Mouse (Mus musculus): ENCODE measurements around the gene Cngb1. TPM values are rescaled to one million over a fixed set of nuclear protein-coding genes. Genes with fewer than 3 reads are reported as not detected.
A peak's percentile ranks its signal among the peaks of the same experiment; 100 is the strongest.

Cngb1 gene
- 0.43 and 0.57 TPM in 2 replicates for polyA plus RNA-seq (2015; fragmentation: Nextera tagmentation; extraction: Ambion mirVana)

DNA sequence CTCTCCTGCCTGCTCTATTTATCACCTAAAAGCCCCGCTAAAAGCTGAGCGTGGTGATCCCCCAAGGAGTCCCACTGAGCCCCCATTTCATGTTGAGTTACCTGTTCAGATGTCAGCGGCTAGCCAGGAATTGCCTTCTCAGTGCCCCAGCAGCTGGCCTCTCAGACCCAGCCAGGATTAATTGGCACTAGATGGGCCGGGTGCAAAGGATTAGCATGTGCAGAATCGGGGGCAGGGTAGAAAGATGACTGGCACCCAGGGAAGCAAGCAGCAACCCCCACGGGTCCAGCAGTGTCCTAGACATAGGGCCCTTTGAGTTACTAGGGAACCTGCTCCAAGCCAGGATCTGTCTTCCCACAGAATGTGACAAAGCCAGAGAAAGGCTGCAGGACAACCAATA lies at the start of gene Cngb1:
Gene Cngb1, minus strand, starts transcription at position 155 of the 400 bp plus-strand sequence.
- ATAC-seq: no peak
- Histone ChIP-seq H3K9me3 (replicated peaks) (no peaks in the 10 kb centered on the region), H3K4me3 (no peak within 1 kb of the TSS), H3K27me3 (0 out of 2 replicates have a peak, but pooled peaks cover 2% of the 10 kb centered on the region), H3K9ac (no peak within 1 kb of the TSS), H3K27ac (no peak within 1 kb of the TSS), H3K4me2 (no peak within 1 kb of the TSS), H3K4me1 (peaks cover 11% of the 10 kb centered on the region), H3K36me3 (ENCODE audit: poor library complexity, severe bottlenecking) (no peaks in the 10 kb centered on the region)
- WGBS: 37% methylated on average over 6 of the region's 6 CpGs

DNA sequence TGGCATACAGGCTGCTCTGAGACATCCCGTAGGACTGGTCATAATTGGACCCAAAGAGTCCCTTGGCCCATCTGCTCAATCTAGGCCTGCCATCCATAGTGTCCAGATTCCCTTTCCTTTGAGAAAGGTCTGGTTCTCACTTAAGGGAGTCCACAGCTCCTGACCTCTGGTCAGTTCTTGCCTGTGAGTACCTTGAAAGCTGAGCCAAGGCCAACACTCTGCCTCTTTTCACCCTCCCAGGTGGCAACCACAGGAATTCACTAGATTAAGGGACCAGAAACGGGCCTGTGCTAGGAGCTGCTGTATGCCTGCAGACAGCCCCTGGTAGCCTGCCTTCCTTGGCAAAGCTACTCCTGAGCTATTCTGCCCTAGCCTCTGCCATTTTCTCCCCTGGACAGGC lies 48.2 kb upstream of the Cngb1 start:
- H3K9me3 ChIP-seq (replicated peaks): no peaks in the 10 kb centered on the region
- no peak for ATAC-seq
- peaks cover 53% of the 10 kb centered on the region for H3K4me1 ChIP-seq
- no peaks in the 10 kb centered on the region for H3K36me3 ChIP-seq (ENCODE audit: poor library complexity, severe bottlenecking)
- no peak overlapping the region for H3K9ac ChIP-seq
- H3K4me3 ChIP-seq: no peak overlapping the region
- no peaks in the 10 kb centered on the region for H3K27me3 ChIP-seq
- no peak overlapping the region for H3K27ac ChIP-seq
- H3K4me2 ChIP-seq: peak overlapping the region; percentile 94
- WGBS: 89% methylated on average over 2 of the region's 2 CpGs

DNA sequence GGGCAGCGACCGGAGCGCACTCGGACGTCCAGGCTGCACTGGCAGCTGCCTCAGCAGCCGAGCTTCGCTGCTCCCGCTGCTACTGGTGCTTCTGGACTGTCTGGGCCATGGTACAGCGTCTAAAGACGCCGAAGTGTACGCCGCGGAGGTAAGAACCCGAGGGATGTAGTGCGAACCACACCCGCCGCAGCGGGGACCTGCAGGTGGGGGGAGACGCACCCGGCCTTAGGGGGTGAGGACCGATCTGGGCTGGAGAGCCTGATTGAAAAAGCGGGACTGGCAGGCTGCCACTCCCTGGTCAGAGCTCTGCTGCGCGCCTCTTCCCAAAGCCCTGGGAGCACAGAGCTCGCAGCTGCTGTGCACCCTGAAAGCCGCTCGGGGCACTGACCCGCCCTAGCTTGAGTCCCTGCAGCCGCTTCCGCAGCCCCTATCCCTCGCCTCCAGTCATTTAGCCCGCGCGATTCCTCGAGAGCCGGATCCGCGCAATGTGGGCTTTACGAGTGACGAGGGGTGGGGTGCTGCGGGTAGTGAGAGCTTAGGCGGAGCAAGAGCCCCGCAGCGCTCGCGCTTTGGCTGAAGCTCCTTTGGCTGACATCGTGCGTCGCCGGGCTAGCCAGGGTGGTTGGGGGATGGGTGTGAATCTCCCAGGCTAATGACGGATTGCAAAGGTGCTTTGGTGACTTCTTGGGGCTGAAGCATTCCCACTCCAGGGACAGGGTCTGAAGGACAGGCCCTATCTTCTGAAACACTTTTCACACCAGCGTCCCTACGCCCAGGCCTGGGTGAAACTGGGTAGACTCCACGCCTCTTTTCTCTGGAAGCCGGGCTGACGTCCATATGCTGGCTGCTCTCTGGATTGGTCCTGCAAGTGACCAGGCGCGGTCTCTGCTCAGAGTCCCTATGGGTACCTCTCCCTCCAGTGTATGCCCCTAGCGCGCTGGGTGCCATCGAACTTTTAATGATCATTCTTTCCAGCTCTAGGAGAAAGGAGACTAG lies 46.8 kb upstream of the Cngb1 start:
- Histone ChIP-seq H3K4me2 (peak overlapping the region; percentile 94), H3K27me3 (no peaks in the 10 kb centered on the region), H3K4me1 (peaks cover 54% of the 10 kb centered on the region), H3K9me3 (replicated peaks) (no peaks in the 10 kb centered on the region), H3K4me3 (peak overlapping the region; percentile 85), H3K9ac (peak overlapping the region; percentile 94), H3K27ac (peak overlapping the region; percentile 89), H3K36me3 (ENCODE audit: poor library complexity, severe bottlenecking) (no peaks in the 10 kb centered on the region)
- ATAC-seq: peak; percentile 46
- WGBS: 2% methylated on average over 62 of the region's 62 CpGs

DNA sequence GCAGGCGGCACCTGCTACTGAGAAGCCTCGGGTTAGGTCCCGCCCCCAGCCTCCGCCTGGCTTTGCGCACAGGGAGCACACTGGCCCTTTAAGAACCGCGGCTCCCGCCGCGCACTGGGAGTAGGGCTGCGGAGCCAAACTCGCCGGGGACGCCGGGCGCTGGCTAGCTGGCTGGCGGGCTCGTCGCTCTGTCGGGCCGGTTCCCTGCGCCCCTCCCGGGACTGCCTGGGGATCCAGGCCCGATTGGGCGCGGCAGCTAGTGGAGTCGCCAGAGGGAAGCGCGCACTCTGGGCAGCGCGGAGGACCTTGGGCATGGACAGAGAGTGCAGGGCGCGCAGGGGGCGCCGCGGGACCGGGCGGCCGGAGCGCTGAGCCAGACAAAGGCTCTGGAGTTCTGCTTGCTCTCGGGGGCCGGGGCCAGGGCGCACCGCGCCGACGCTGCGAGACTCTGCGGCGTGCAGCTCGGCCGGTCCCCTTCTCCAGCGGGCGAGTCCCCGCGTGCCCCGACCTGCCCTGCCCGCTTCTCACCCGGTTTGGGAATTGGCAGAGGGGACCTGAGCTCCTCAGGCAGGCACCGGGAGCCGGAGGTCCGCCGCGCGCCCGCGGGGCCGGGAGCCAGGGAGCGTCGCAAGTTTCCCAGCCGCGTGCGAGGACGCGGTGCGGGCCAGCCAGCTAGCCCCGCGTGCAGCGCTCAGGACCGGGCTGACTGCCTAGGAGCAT lies 45.9 kb upstream of the Cngb1 start, which contains the start of gene Mmp15:
Gene Mmp15, plus strand, starts transcription at position 118 of the 720 bp plus-strand sequence.
- Histone ChIP-seq H3K4me1 (peaks cover 54% of the 10 kb centered on the region), H3K4me2 (peak within 1 kb of the TSS; percentile 94), H3K9me3 (replicated peaks) (no peaks in the 10 kb centered on the region), H3K27me3 (no peaks in the 10 kb centered on the region), H3K4me3 (peak within 1 kb of the TSS; percentile 85), H3K36me3 (ENCODE audit: poor library complexity, severe bottlenecking) (no peaks in the 10 kb centered on the region), H3K27ac (peak within 1 kb of the TSS; percentile 89), H3K9ac (peak within 1 kb of the TSS; percentile 94)
- under 1% methylated on average over 75 of the region's 80 CpGs for WGBS
- ATAC-seq: peak; percentile 77

DNA sequence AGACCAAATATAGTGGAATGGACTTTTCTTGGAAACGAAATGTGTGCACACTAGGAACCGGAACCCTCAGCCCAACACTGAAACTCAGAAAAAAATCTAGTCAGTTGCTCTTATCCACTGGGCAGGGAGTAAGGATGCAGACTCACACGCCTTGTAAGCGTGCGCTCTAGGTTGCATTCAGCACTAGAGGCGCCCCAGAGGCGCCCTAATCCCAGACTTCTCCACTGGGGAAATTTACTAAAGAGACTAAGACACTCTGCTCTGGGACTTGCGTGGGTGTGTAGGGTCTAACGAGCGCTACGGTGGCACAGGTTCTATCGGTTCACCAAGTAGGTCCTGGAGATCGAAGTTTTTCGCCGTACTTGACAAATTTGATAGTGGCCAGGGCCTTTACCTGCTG lies 45.1 kb upstream of the Cngb1 start:
- peak overlapping the region; percentile 85 for H3K4me3 ChIP-seq
- H3K9ac ChIP-seq: no peak overlapping the region
- ATAC-seq: peak; percentile 20
- WGBS: 1% methylated on average over 15 of the region's 15 CpGs
- no peaks in the 10 kb centered on the region for H3K27me3 ChIP-seq
- peak overlapping the region; percentile 94 for H3K4me2 ChIP-seq
- no peak overlapping the region for H3K27ac ChIP-seq
- no peaks in the 10 kb centered on the region for H3K36me3 ChIP-seq (ENCODE audit: poor library complexity, severe bottlenecking)
- peaks cover 58% of the 10 kb centered on the region for H3K4me1 ChIP-seq
- H3K9me3 ChIP-seq (replicated peaks): no peaks in the 10 kb centered on the region

DNA sequence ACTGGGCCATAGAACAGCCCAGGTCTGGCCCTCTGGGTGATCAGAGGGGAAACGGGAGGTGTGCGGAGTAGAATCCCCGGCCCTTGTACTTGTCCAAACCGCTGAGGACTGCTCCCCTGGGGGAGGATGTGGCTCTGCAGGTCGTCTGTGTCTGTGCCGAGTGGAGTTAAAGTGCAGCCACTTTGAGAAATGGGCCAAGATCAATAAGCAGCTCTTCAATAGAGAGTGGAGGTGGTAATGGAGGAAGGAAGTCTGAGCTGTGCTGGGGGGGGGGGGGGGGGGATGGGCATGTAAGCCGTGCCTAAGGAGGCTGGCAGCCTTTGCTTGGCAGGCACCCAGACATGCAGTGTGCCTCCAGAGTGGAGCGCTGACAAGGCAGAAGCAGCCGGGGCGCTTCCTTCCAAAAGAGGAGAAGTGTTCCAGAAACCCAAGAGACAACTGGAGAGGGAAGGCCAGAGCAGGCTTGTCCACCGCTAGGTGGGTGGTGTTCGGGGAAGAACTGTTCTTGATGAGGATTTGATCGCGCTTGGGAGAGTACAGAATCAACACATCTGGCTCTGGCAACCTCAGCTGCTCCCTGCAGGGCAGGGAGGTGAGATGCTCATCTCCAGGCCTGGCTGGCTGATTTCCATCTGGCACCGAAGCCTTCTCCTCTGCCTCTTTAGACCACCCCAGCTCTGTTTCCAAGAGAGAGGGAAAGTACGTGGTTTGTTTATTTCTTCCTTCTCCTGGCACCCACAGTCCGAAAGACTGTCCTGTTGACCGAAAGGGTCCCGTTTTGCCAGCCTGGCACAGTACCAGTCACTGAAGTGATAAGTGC lies 42.6 kb upstream of the Cngb1 start:
- Histone ChIP-seq H3K4me2 (peak overlapping the region; percentile 38), H3K36me3 (ENCODE audit: poor library complexity, severe bottlenecking) (peaks cover 16% of the 10 kb centered on the region), H3K27ac (peak overlapping the region; percentile 40; the same call in 1 of the 2 replicates), H3K4me1 (peaks cover 41% of the 10 kb centered on the region), H3K4me3 (no peak overlapping the region), H3K27me3 (no peaks in the 10 kb centered on the region), H3K9ac (no peak overlapping the region), H3K9me3 (replicated peaks) (no peaks in the 10 kb centered on the region)
- WGBS: 54% methylated on average over 19 of the region's 19 CpGs
- peak; percentile 14; the same call in 1 of the 2 replicates for ATAC-seq

DNA sequence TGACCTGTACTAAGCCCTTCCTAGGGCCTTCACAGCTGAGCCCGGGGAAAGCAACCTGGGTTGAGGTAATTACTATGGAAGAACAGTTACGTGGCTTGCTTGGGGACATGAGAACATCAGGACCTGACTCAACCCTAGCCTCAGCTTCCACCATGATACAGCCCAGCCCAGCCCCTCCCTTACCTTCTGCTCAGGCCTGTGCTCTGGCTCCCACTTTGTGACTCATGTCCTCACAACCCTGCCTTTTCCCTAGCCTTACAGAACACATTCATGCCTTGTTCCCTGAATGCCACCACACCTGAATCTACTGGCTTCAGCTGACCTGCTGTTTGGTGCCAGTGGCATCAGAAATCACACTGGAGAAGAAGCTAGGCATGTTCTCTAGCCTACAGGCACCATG lies 42.0 kb upstream of the Cngb1 start:
- H3K9me3 ChIP-seq (replicated peaks): no peaks in the 10 kb centered on the region
- peaks cover 23% of the 10 kb centered on the region for H3K36me3 ChIP-seq (ENCODE audit: poor library complexity, severe bottlenecking)
- H3K4me3 ChIP-seq: no peak overlapping the region
- no peak for ATAC-seq
- H3K27ac ChIP-seq: no peak overlapping the region; the same call in 1 of the 2 replicates
- no peaks in the 10 kb centered on the region for H3K27me3 ChIP-seq
- H3K9ac ChIP-seq: no peak overlapping the region
- peaks cover 34% of the 10 kb centered on the region for H3K4me1 ChIP-seq
- no peak overlapping the region for H3K4me2 ChIP-seq
- WGBS: 85% methylated on average over 2 of the region's 2 CpGs

DNA sequence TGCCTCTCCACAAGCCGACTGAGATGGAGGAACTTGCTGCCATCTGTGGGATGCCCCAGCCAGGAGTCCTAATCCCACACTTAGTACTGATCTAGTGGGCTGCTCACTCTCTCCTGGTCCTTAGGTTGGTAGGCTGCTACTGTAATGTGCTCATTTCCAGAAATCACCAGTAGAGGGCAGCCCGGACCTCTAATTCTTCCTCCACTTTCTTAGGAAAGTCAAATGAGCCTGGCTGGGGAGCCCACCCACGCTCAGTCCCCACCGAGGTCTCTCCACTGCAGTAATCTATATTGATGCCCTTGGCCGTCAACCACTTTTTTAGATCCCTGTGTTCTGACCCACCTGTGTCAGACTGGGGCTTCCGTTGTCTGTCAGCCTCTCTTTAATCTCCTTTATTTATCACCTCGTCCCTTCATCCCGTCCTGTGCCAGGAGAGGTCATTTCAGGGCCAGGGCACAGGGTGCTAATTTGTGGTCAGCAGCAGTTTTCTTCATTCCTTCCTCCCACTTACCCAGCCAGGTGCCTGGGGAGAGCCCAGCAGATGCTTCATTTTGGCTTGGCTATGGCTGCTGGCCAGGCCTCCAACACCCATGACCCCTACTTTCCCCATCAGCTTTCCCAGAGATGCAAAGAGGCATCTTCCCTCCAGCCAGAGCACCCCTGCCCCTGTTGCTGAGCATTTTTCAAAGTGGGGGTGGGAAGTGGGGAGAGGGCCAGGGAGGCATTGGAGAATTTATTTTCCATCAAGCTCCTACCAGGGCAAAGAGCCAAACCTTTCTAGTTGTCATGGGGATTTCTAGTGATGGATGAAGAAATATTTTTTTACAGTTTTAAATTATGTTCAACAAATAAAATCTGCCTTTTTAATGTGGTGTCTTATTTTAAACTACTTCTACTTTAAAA lies 40.5 kb upstream of the Cngb1 start:
- Histone ChIP-seq H3K4me1 (peaks cover 32% of the 10 kb centered on the region), H3K9ac (no peak overlapping the region), H3K4me2 (no peak overlapping the region), H3K27ac (no peak overlapping the region), H3K9me3 (replicated peaks) (no peaks in the 10 kb centered on the region), H3K27me3 (no peaks in the 10 kb centered on the region), H3K36me3 (ENCODE audit: poor library complexity, severe bottlenecking) (peaks cover 30% of the 10 kb centered on the region), H3K4me3 (no peak overlapping the region)
- 34% methylated on average over 8 of the region's 8 CpGs for WGBS
- ATAC-seq: peak; percentile 54

DNA sequence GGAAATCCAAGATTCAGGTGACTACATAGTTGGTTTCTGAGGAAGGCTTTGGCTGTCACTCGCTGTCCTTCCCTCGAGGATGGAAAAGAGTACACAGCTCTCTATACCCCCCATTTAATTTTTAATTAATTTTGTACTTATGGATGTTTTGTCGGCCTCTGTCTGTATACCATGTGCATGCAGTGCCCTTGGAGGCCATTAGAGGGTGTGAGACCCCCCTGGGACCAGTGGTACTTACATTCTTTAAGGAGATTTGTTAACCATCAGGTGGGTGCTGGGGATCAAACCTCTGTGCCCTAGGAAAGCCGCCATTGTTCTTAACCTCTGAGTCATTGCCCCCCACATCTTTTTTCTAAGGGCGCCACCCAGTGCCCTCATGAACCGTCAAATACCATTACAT lies 38.3 kb upstream of the Cngb1 start:
- Histone ChIP-seq H3K27me3 (no peaks in the 10 kb centered on the region), H3K36me3 (ENCODE audit: poor library complexity, severe bottlenecking) (peaks cover 44% of the 10 kb centered on the region), H3K9me3 (replicated peaks) (no peaks in the 10 kb centered on the region), H3K4me2 (no peak overlapping the region), H3K9ac (no peak overlapping the region), H3K4me1 (peaks cover 24% of the 10 kb centered on the region), H3K27ac (no peak overlapping the region), H3K4me3 (no peak overlapping the region)
- ATAC-seq: no peak
- WGBS: 73% methylated on average over 6 of the region's 6 CpGs

DNA sequence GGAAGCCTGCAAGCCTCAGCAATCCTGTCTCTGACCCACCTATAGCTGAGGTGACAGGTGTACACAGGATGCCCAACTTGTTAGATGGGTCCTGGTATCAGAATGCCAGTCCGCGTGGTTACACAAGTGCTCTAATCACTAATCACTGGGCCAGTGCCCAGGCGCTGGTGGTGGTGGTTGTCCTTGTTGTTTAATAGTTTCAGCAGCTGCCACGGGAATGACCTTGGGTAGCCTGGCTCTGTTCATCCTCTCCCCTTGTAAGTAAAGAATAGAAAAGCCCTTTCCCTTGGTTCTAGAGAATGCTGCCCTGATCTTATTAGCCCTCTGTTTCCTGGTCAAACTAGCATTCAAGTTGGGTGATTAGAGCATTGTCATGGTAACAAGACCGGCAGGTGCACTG lies 35.3 kb upstream of the Cngb1 start:
- H3K27ac ChIP-seq: no peak overlapping the region
- H3K27me3 ChIP-seq: no peaks in the 10 kb centered on the region
- no peaks in the 10 kb centered on the region for H3K9me3 ChIP-seq (replicated peaks)
- 50% methylated on average over 5 of the region's 5 CpGs for WGBS
- no peak for ATAC-seq
- no peak overlapping the region for H3K9ac ChIP-seq
- peaks cover 68% of the 10 kb centered on the region for H3K36me3 ChIP-seq (ENCODE audit: poor library complexity, severe bottlenecking)
- peaks cover 7% of the 10 kb centered on the region; the same call in 1 of the 2 replicates for H3K4me1 ChIP-seq
- no peak overlapping the region for H3K4me2 ChIP-seq
- no peak overlapping the region for H3K4me3 ChIP-seq

DNA sequence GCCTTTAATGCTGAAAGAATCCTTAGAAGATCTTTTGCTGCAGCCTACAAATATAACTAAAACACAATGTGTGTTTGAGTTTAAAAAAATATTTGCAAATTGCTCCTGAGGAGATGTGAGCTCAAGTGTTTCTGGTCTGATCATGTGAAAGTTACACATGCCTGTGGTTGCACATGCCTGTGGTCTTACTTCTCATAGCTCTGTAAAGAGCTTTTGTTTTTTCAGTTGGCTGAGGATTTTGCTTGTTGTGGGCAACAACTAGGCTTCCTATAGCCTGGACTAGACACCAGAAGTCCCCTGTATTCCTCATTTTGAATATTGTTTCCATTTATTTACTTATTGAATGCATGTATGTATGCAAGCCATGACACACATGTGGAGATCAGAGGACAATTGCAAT lies 30.0 kb upstream of the Cngb1 start:
- no peak for ATAC-seq
- Histone ChIP-seq H3K9ac (no peak overlapping the region), H3K36me3 (ENCODE audit: poor library complexity, severe bottlenecking) (peaks cover 54% of the 10 kb centered on the region), H3K4me2 (no peak overlapping the region), H3K4me3 (no peak overlapping the region), H3K9me3 (replicated peaks) (no peaks in the 10 kb centered on the region), H3K27ac (no peak overlapping the region), H3K27me3 (no peaks in the 10 kb centered on the region), H3K4me1 (peaks cover 9% of the 10 kb centered on the region; the same call in 1 of the 2 replicates)

Data from forebrain, embryonic 13.5 days (tissue).